Comparison of ENCODE assay signal across 16 mouse cellular contexts in genomic region chr15:9875776-9876175, GRCm38 (mm10).
"Had no signal": no experiment of that assay in that cellular context is flagged by ENCODE, and none has a peak within 500 bp of the region (broad histone marks: within the 10 kb centered on the region; RNA-seq: fewer than 3 reads in every experiment).

No protein-coding gene starts in this region.

- H3K27ac ChIP-seq: neural tube, embryonic 12.5 days; neural tube, embryonic 13.5 days; neural tube, embryonic 15.5 days; stomach, embryonic 15.5 days; stomach, postnatal 0 days had no signal

- H3K9ac ChIP-seq: neural tube, embryonic 12.5 days; neural tube, embryonic 13.5 days; neural tube, embryonic 15.5 days; stomach, embryonic 15.5 days had no signal

- H3K9me3 ChIP-seq: neural tube, embryonic 12.5 days; neural tube, embryonic 13.5 days; neural tube, embryonic 15.5 days; stomach, embryonic 15.5 days had no signal

- DNase-seq: retina, postnatal 1 day; right cerebral cortex, adult 18-20 months; right cerebral cortex, postnatal 14 days; right cerebral cortex, postnatal 25 days; right cerebral cortex, postnatal 4 days; thymus, adult 18-20 months; thymus, adult 2 months; thymus, postnatal 14 days; thymus, postnatal 25 days; thymus, postnatal 36 days; thymus, postnatal 4 days had no signal

- H3K36me3 ChIP-seq: neural tube, embryonic 12.5 days; neural tube, embryonic 13.5 days; neural tube, embryonic 15.5 days; stomach, embryonic 15.5 days had no signal

- H3K4me1 ChIP-seq: neural tube, embryonic 12.5 days; neural tube, embryonic 13.5 days; neural tube, embryonic 15.5 days; stomach, embryonic 15.5 days had no signal

- H3K4me2 ChIP-seq: neural tube, embryonic 12.5 days; neural tube, embryonic 13.5 days; neural tube, embryonic 15.5 days; stomach, embryonic 15.5 days had no signal

- H3K27me3 ChIP-seq: neural tube, embryonic 12.5 days; neural tube, embryonic 13.5 days; neural tube, embryonic 15.5 days; stomach, embryonic 15.5 days had no signal

- H3K4me3 ChIP-seq: neural tube, embryonic 12.5 days; neural tube, embryonic 13.5 days; neural tube, embryonic 15.5 days; stomach, embryonic 15.5 days had no signal
